Mouse (Mus musculus) liver, adult 2 months (tissue): ENCODE measurements around the gene Slc37a2. TPM values are rescaled to one million over a fixed set of nuclear protein-coding genes. Genes with fewer than 3 reads are reported as not detected.
A peak's percentile ranks its signal among the peaks of the same experiment; 100 is the strongest.

Experiments
- DNase-seq: peaks from one replicate; pipeline ENCODE4 v3.0.0-alpha.2; 2011; ENCODE audit warnings: low read depth, low spot score; ENCODE audit errors: extremely low read depth
- H3K27ac ChIP-seq: fragments of 200-500 bp; replicated peaks from 2 replicates; pipeline ENCODE4 v1.5.1; 2012; ENCODE audit warnings: low read depth, mild to moderate bottlenecking, control low read depth, inconsistent platforms, low read length; ENCODE audit not compliant: insufficient read depth
- H3K27me3 ChIP-seq: fragments of 200-500 bp; 2 replicates; pipeline ENCODE4 v1.6.1; 2012; ENCODE audit warnings: mild to moderate bottlenecking, moderate library complexity, low read length, inconsistent platforms; ENCODE audit not compliant: control insufficient read depth, insufficient read depth
- H3K36me3 ChIP-seq: fragments of 200-500 bp; 2 replicates; pipeline ENCODE4 v1.6.1; 2012; ENCODE audit warnings: low read length, inconsistent platforms; ENCODE audit not compliant: control insufficient read depth, insufficient read depth
- H3K4me1 ChIP-seq: fragments of 200-500 bp; 2 replicates; pipeline ENCODE4 v1.6.1; 2011; ENCODE audit warnings: low read length; ENCODE audit not compliant: control insufficient read depth, insufficient read depth
- H3K4me3 ChIP-seq: fragments of 200-500 bp; 2 replicates; pipeline ENCODE4 v1.5.1; 2011; ENCODE audit warnings: low read depth, mild to moderate bottlenecking, control low read depth, low read length, moderate library complexity; ENCODE audit not compliant: insufficient read depth
- H3K79me2 ChIP-seq: fragments of 200-500 bp; 2 replicates; pipeline ENCODE4 v1.6.1; 2012; ENCODE audit warnings: inconsistent platforms, mild to moderate bottlenecking, low read length, moderate library complexity; ENCODE audit not compliant: control insufficient read depth, insufficient read depth
- H3K9ac ChIP-seq: fragments of 200-500 bp; 2 replicates; pipeline ENCODE4 v1.6.1; 2012; ENCODE audit warnings: low read depth, mild to moderate bottlenecking, control low read depth, inconsistent platforms, low read length
- CTCF ChIP-seq: fragments of 200-500 bp; IDR thresholded peaks from 2 replicates; pipeline ENCODE4 v1.5.1; 2011; ENCODE audit warnings: low read depth, low read length, control low read depth
- POLR2A ChIP-seq: fragments of 200-500 bp; IDR thresholded peaks from 2 replicates; pipeline ENCODE4 v1.6.1; 2011; ENCODE audit warnings: low read length, control low read depth; ENCODE audit not compliant: insufficient read depth; ENCODE audit errors: extremely low read depth
- WGBS: fragments of 180-500 bp; shearing (Covaris S2); methylation state at CpG from one replicate; pipeline ENCODE4 v1.1.7; 2018; 5-methylcytosine and 5-hydroxymethylcytosine counted together
- polyA plus RNA-seq: library from polyadenylated mRNA; depleted of rRNA; stranded (reverse); fragments of >200 nt; gene quantifications from 2 replicates; pipeline ENCODE4 v1.2.3, GENCODE M21; 2012
- total RNA-seq: library from RNA; depleted of rRNA; stranded (reverse); fragments of >200 nt; gene quantifications from 2 replicates; pipeline ENCODE4 v1.2.3, GENCODE M21; 2014

Gene Slc37a2
- total and polyA plus RNA-seq, 2 experiments, result 1.7 to 1.8 TPM

- Histone ChIP-seq H3K4me3 (0 out of 2 replicates have a peak overlapping the region, but pooled peaks have one; percentile 6), H3K79me2 (no peaks in the 10 kb centered on the region), H3K36me3 (no peaks in the 10 kb centered on the region), H3K4me1 (peaks cover 7% of the 10 kb centered on the region), H3K27ac (no peak overlapping the region), H3K9ac (peak overlapping the region; percentile 21), H3K27me3 (no peaks in the 10 kb centered on the region)
- 14% methylated on average over 6 of the region's 6 CpGs for WGBS
- no peak for DNase-seq
- no peak for TF ChIP-seq POLR2A
Measured at GRCm38 (mm10) chr9:37254531-37255110, 917 bp downstream of the Slc37a2 start.

DNA sequence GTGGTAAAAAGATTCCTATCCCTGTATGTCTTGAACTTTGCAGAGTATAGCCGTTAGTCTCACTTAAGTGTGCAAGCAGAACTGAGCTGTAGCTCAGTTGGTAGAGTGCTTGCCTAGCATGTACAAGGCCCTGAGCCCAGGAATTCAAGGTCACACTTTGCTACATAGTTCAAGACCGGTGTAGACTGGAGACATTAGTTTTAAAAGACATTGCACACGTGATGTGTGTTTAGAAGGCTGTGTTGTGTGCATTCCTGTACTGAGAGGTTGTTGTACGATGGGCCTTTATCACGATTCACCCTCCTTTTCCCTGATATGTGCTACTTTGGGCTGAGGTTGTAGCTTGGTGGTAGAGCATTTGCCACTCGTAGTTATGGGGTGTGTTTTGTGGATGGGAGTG, 4.9 kb downstream of the Slc37a2 start:
- H3K27ac ChIP-seq, result no peak overlapping the region
- TF ChIP-seq CTCF (no peak), POLR2A (no peak)
- H3K9ac ChIP-seq, result no peak overlapping the region
- H3K36me3 ChIP-seq, result no peaks in the 10 kb centered on the region
- no peak for DNase-seq
- H3K27me3 ChIP-seq, result no peaks in the 10 kb centered on the region
- H3K79me2 ChIP-seq, result no peaks in the 10 kb centered on the region
- 86% methylated on average over 6 of the region's 6 CpGs for WGBS
- no peak overlapping the region for H3K4me3 ChIP-seq
- H3K4me1 ChIP-seq, result peaks cover 6% of the 10 kb centered on the region

DNA sequence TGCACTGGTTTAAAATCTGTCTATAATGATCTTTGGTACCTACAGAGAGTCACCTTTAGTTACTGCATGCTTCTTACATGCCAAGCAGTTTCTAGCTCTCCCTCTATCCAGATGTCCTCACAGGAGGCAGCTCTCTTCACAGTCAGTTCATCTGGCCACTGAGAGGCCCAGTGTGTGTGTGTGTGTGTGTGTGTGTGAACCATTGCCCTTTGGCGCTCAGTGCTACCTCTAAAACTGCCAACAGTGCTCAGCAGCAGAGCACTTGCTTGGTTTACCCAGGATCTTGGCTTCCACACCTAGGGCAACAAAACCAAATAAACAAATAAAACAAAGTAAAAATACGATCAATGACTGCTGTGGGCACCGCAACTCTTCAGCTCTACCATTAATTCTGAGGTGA, 5.6 kb downstream of the Slc37a2 start:
- TF ChIP-seq POLR2A (no peak), CTCF (no peak)
- no peak overlapping the region for H3K9ac ChIP-seq
- no peaks in the 10 kb centered on the region for H3K36me3 ChIP-seq
- WGBS, result 29% methylated on average over 3 of the region's 3 CpGs
- H3K27ac ChIP-seq, result no peak overlapping the region
- H3K27me3 ChIP-seq, result no peaks in the 10 kb centered on the region
- no peaks in the 10 kb centered on the region for H3K79me2 ChIP-seq
- peak; percentile 74 for DNase-seq
- H3K4me1 ChIP-seq, result peaks cover 5% of the 10 kb centered on the region
- H3K4me3 ChIP-seq, result no peak overlapping the region

DNA sequence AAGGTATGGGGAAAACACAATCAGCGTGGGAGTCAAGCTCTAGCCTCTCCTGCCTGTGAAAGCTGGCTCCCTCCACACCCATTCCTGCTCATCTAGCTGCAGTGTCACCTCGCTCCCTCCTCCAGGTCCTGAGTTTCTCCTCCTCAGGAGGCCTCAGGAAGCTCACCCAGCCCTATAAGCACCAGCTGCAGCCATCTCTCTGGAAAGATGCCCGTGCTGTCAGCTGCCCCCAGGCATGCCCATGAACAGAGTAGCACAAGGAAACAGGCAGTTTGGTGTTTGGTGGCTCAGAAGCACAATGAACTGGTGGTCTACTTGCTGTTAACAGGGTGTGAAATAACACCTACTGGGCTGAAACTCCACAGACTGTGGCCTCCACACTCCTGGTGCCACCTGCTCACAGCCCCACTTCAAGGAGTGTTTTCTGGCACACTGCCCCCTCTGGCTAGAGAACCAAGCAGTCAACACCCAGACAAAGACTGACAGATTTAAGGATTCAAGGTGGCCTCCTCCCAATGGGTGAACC, 7.1 kb downstream of the Slc37a2 start:
- H3K27ac ChIP-seq, result no peak overlapping the region

GRCm38 (mm10) chr9:37247429-37247828, 8.1 kb downstream of the Slc37a2 start:
- DNase-seq, result peak; percentile 36
- Histone ChIP-seq H3K79me2 (no peaks in the 10 kb centered on the region), H3K27me3 (no peaks in the 10 kb centered on the region), H3K36me3 (no peaks in the 10 kb centered on the region), H3K27ac (0 out of 2 replicates have a peak overlapping the region, but pooled peaks have one; percentile 16), H3K4me1 (peaks cover 2% of the 10 kb centered on the region; the same call in 1 of the 2 replicates), H3K4me3 (no peak overlapping the region), H3K9ac (no peak overlapping the region)
- TF ChIP-seq CTCF (no peak), POLR2A (no peak)

More for the DNA sequence above, 7.1 kb downstream of the Slc37a2 start:
- WGBS, result 70% methylated on average over 3 of the region's 3 CpGs
- H3K9ac ChIP-seq, result no peak overlapping the region
- H3K4me3 ChIP-seq, result no peak overlapping the region
- DNase-seq, result no peak
- peaks cover 2% of the 10 kb centered on the region; the same call in 1 of the 2 replicates for H3K4me1 ChIP-seq
- H3K36me3 ChIP-seq, result no peaks in the 10 kb centered on the region
- no peaks in the 10 kb centered on the region for H3K79me2 ChIP-seq
- TF ChIP-seq CTCF, result no peak
- TF ChIP-seq POLR2A, result no peak
- H3K27me3 ChIP-seq, result no peaks in the 10 kb centered on the region

- Histone ChIP-seq H3K9ac (no peak overlapping the region), H3K4me1 (peaks cover 2% of the 10 kb centered on the region; the same call in 1 of the 2 replicates), H3K36me3 (no peaks in the 10 kb centered on the region), H3K79me2 (no peaks in the 10 kb centered on the region), H3K27me3 (no peaks in the 10 kb centered on the region), H3K4me3 (no peak overlapping the region), H3K27ac (no peak overlapping the region)
- TF ChIP-seq POLR2A (no peak), CTCF (no peak)
- no peak for DNase-seq
- WGBS, result 78% methylated on average over 1 of the region's 1 CpGs
Measured at GRCm38 (mm10) chr9:37245810-37246209, 9.7 kb downstream of the Slc37a2 start.
